Mouse (Mus musculus) lung, embryonic 15.5 days (tissue): ENCODE results near the gene Fbxo7. TPM values are rescaled to one million over a fixed set of nuclear protein-coding genes. Genes with fewer than 3 reads are reported as not detected.

Source experiments
- ATAC-seq: fragments of 200-750 bp; cut with Nextera tagmentation; 2 replicates; pipeline ENCODE4 v1.8.0; 2017; ENCODE audit warnings: moderate number of reproducible peaks, borderline replicate concordance; ENCODE audit not compliant: low FRiP score, low TSS enrichment; ENCODE audit errors: extremely low read depth
- H3K27ac ChIP-seq: fragments of 300-500 bp; sonication (generic); 2 replicates; pipeline ENCODE4 v1.5.1; 2015; ENCODE audit warnings: moderate library complexity, mild to moderate bottlenecking, inconsistent platforms
- H3K27me3 ChIP-seq: fragments of 300-500 bp; sonication (generic); 2 replicates; pipeline ENCODE4 v1.6.1; 2015; ENCODE audit warnings: inconsistent platforms
- H3K36me3 ChIP-seq: fragments of 300-500 bp; sonication (generic); 2 replicates; pipeline ENCODE4 v1.6.1; 2015; ENCODE audit warnings: inconsistent platforms
- H3K4me1 ChIP-seq: fragments of 300-500 bp; sonication (generic); 2 replicates; pipeline ENCODE4 v1.6.1; 2015; ENCODE audit warnings: inconsistent platforms
- H3K4me2 ChIP-seq: fragments of 300-500 bp; sonication (generic); 2 replicates; pipeline ENCODE4 v1.6.1; 2015; ENCODE audit warnings: inconsistent platforms, mild to moderate bottlenecking, moderate library complexity
- H3K4me3 ChIP-seq: fragments of 300-500 bp; sonication (generic); 2 replicates; pipeline ENCODE4 v1.5.1; 2015; ENCODE audit warnings: mild to moderate bottlenecking, inconsistent platforms
- H3K9ac ChIP-seq: fragments of 300-500 bp; sonication (generic); 2 replicates; pipeline ENCODE4 v1.6.1; 2015; ENCODE audit warnings: inconsistent platforms
- H3K9me3 ChIP-seq: fragments of 300-500 bp; sonication (generic); 2 replicates; pipeline ENCODE4 v1.6.1; 2016; ENCODE audit warnings: inconsistent platforms
- WGBS: fragments of 180-500 bp; shearing (Covaris S2); methylation state at CpG from one replicate; pipeline ENCODE4 v1.1.7; 2015; 5-methylcytosine and 5-hydroxymethylcytosine counted together
- polyA plus RNA-seq: library from polyadenylated mRNA; unstranded; fragments of >200 nt; fragmentation: Nextera tagmentation; extraction: Ambion mirVana; gene quantifications from 2 replicates; pipeline ENCODE4 v1.2.1, GENCODE M21; 2015

Gene Fbxo7
- polyA plus RNA-seq, 1 experiment from 2014 or later: 22.9 TPM

DNA sequence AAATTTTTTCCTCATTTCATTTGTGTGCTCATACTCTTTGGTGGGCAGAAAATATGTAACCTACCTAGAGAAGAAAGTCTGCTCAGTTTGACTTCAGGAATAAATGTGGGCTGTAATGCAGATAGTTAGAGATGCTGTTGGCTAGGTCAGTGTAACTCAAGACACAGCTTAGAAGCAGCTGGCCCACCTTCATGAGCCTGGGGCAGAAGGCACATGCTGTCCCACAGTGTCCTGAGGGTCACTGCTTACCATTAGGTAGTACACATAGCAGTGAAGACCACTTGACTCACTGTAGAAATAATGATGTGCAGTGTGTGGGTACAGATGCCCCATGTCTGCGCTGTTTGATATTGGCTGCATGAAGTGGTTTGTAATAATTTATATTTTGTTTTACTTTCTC, 24.6 kb downstream of the Fbxo7 start:
- Histone ChIP-seq H3K36me3 (0 out of 2 replicates have a peak, but pooled peaks cover 3% of the 10 kb centered on the region), H3K27ac (no peak overlapping the region), H3K4me3 (no peak overlapping the region), H3K9me3 (no peaks in the 10 kb centered on the region), H3K4me2 (no peak overlapping the region), H3K9ac (no peak overlapping the region), H3K27me3 (no peaks in the 10 kb centered on the region), H3K4me1 (no peaks in the 10 kb centered on the region)
- WGBS: 89% methylated on average over 1 of the region's 1 CpGs
- no peak for ATAC-seq

DNA sequence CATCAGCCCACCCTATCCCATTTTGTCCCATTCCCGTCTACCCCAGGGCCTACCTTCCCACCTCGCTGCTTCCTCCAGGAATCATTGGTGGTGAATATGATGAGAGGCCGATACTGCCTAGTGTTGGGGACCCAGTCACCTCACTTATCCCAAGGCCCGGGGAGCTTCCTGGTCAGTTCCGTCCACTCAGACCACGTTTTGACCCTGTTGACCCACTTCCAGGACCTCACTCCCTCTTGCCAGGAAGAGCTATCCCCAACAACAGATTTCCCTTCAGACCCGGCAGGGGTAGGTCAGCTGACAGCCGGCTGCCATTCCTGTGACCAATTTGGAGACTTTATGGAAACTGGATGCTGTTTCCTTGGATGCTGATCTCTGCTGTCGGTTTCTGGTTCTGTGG, 26.0 kb downstream of the Fbxo7 start:
- Histone ChIP-seq H3K4me2 (no peak overlapping the region), H3K4me3 (no peak overlapping the region), H3K9me3 (no peaks in the 10 kb centered on the region), H3K9ac (no peak overlapping the region), H3K27ac (no peak overlapping the region), H3K4me1 (no peaks in the 10 kb centered on the region), H3K27me3 (no peaks in the 10 kb centered on the region), H3K36me3 (0 out of 2 replicates have a peak, but pooled peaks cover 3% of the 10 kb centered on the region)
- WGBS: 90% methylated on average over 9 of the region's 9 CpGs
- no peak for ATAC-seq

DNA sequence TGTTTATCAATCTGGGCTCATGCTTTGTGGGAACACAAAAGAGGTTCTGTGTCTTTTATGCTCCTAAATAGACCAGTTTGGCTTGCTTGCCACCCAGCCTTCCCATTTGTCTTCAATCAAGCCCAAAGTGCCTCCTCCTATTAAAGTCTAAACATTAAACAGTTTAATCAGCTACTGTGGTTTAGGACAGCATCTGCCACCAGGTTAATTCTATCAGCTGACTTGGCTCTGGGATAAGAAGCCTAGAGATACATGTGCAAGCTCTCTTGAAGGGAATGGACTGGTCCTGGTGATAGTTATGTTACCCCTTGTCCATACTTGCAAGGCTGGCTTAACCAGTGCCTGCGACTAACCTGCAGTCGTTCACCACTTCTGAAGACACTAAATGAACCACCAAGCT, 28.8 kb downstream of the Fbxo7 start:
- no peaks in the 10 kb centered on the region for H3K27me3 ChIP-seq

GRCm38 (mm10) chr10:86052818-86053522, 31.2 kb downstream of the Fbxo7 start:
- Histone ChIP-seq H3K27ac (no peak overlapping the region), H3K36me3 (no peaks in the 10 kb centered on the region), H3K9ac (no peak overlapping the region), H3K9me3 (0 out of 2 replicates have a peak, but pooled peaks cover 4% of the 10 kb centered on the region), H3K4me1 (peaks cover 5% of the 10 kb centered on the region; the same call in 1 of the 2 replicates), H3K4me3 (no peak overlapping the region), H3K27me3 (no peaks in the 10 kb centered on the region), H3K4me2 (no peak overlapping the region)
- WGBS: 72% methylated on average over 10 of the region's 10 CpGs
- ATAC-seq: no peak

More for the DNA sequence above, 28.8 kb downstream of the Fbxo7 start:
- no peak for ATAC-seq
- WGBS: 77% methylated on average over 2 of the region's 2 CpGs
- no peaks in the 10 kb centered on the region for H3K4me1 ChIP-seq
- no peak overlapping the region for H3K4me3 ChIP-seq
- H3K36me3 ChIP-seq: 0 out of 2 replicates have a peak, but pooled peaks cover 3% of the 10 kb centered on the region
- H3K27ac ChIP-seq: no peak overlapping the region
- no peaks in the 10 kb centered on the region for H3K9me3 ChIP-seq
- no peak overlapping the region for H3K4me2 ChIP-seq
- H3K9ac ChIP-seq: no peak overlapping the region

- no peak overlapping the region for H3K27ac ChIP-seq
- peak; percentile 57; the same call in 1 of the 2 replicates for ATAC-seq
- 0 out of 2 replicates have a peak, but pooled peaks cover 4% of the 10 kb centered on the region for H3K9me3 ChIP-seq
- 75% methylated on average over 8 of the region's 8 CpGs for WGBS
- H3K4me2 ChIP-seq: no peak overlapping the region
- H3K36me3 ChIP-seq: no peaks in the 10 kb centered on the region
- peaks cover 5% of the 10 kb centered on the region; the same call in 1 of the 2 replicates for H3K4me1 ChIP-seq
- H3K9ac ChIP-seq: no peak overlapping the region
- no peak overlapping the region for H3K4me3 ChIP-seq
- no peaks in the 10 kb centered on the region for H3K27me3 ChIP-seq
Measured at GRCm38 (mm10) chr10:86056297-86056903, 34.6 kb downstream of the Fbxo7 start.

DNA sequence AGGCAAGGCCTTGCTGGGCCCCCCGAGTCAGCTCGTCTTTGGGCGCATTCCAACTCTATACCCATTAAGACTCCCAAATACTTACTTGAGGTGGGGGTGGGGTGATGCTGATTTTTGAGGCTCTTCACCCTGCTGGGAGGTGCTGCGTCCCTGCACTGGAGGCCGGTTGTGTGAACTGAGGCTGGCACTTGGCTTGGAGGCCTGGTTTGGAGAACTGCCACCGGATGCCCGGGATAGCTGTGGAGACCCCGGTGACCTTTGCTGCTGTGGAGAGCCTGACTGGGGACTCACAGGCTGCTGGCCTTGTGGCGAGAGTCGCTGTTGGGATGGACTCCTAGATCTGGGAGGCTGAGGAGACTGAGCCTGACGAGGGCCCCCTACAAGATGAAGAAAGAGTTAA, 35.5 kb downstream of the Fbxo7 start:
- ATAC-seq: no peak

DNA sequence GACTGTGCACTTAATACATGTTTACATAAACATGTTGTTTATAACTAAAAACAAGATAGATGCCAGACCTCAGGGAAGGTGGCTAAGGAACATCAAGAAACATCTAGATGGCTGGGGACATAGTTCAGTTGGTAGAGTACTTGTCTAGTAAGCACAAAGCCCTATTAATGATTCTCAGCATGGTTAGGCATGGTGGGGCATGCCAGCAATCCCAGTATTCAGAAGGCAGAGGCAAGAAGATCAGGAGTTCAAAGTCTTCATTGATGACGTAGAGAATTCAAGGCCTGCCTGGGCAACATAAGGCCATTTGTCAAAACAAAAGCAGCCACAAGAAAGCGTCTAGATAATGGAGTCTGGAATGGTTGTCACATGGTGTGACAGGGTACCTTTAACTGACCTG, 35.9 kb downstream of the Fbxo7 start:
- H3K9ac ChIP-seq: no peak overlapping the region
- H3K36me3 ChIP-seq: no peaks in the 10 kb centered on the region
- 50% methylated on average over 2 of the region's 2 CpGs for WGBS
- 0 out of 2 replicates have a peak, but pooled peaks cover 4% of the 10 kb centered on the region for H3K9me3 ChIP-seq
- ATAC-seq: no peak
- no peak overlapping the region for H3K4me3 ChIP-seq
- H3K4me2 ChIP-seq: no peak overlapping the region
- H3K4me1 ChIP-seq: peaks cover 5% of the 10 kb centered on the region; the same call in 1 of the 2 replicates
- no peaks in the 10 kb centered on the region for H3K27me3 ChIP-seq
- H3K27ac ChIP-seq: no peak overlapping the region

More for the DNA sequence above, 35.5 kb downstream of the Fbxo7 start:
- Histone ChIP-seq H3K27ac (no peak overlapping the region), H3K4me1 (peaks cover 5% of the 10 kb centered on the region; the same call in 1 of the 2 replicates), H3K36me3 (no peaks in the 10 kb centered on the region), H3K4me2 (no peak overlapping the region), H3K9ac (no peak overlapping the region), H3K27me3 (no peaks in the 10 kb centered on the region), H3K4me3 (no peak overlapping the region), H3K9me3 (0 out of 2 replicates have a peak, but pooled peaks cover 4% of the 10 kb centered on the region)
- WGBS: 72% methylated on average over 11 of the region's 11 CpGs

GRCm38 (mm10) chr10:86060267-86060666, 38.5 kb downstream of the Fbxo7 start:
- no peak overlapping the region for H3K9ac ChIP-seq
- H3K9me3 ChIP-seq: 0 out of 2 replicates have a peak, but pooled peaks cover 4% of the 10 kb centered on the region
- H3K36me3 ChIP-seq: no peaks in the 10 kb centered on the region
- WGBS: 63% methylated on average over 3 of the region's 3 CpGs
- no peak overlapping the region for H3K4me2 ChIP-seq
- H3K4me3 ChIP-seq: no peak overlapping the region
- H3K4me1 ChIP-seq: peaks cover 13% of the 10 kb centered on the region
- ATAC-seq: no peak
- H3K27me3 ChIP-seq: no peaks in the 10 kb centered on the region
- H3K27ac ChIP-seq: no peak overlapping the region

GRCm38 (mm10) chr10:86062261-86063017, 40.7 kb downstream of the Fbxo7 start:
- Histone ChIP-seq H3K4me2 (no peak overlapping the region), H3K36me3 (no peaks in the 10 kb centered on the region), H3K9me3 (no peaks in the 10 kb centered on the region), H3K4me3 (no peak overlapping the region), H3K27ac (no peak overlapping the region), H3K27me3 (no peaks in the 10 kb centered on the region), H3K9ac (no peak overlapping the region), H3K4me1 (peaks cover 11% of the 10 kb centered on the region)
- 46% methylated on average over 5 of the region's 5 CpGs for WGBS
- no peak for ATAC-seq

GRCm38 (mm10) chr10:86063018-86063384, 41.2 kb downstream of the Fbxo7 start:
- 94% methylated on average over 8 of the region's 8 CpGs for WGBS
- H3K4me2 ChIP-seq: no peak overlapping the region
- H3K27me3 ChIP-seq: no peaks in the 10 kb centered on the region
- no peak overlapping the region for H3K9ac ChIP-seq
- H3K4me1 ChIP-seq: peaks cover 9% of the 10 kb centered on the region
- H3K27ac ChIP-seq: no peak overlapping the region
- H3K4me3 ChIP-seq: no peak overlapping the region
- no peaks in the 10 kb centered on the region for H3K36me3 ChIP-seq
- ATAC-seq: no peak
- H3K9me3 ChIP-seq: no peaks in the 10 kb centered on the region

DNA sequence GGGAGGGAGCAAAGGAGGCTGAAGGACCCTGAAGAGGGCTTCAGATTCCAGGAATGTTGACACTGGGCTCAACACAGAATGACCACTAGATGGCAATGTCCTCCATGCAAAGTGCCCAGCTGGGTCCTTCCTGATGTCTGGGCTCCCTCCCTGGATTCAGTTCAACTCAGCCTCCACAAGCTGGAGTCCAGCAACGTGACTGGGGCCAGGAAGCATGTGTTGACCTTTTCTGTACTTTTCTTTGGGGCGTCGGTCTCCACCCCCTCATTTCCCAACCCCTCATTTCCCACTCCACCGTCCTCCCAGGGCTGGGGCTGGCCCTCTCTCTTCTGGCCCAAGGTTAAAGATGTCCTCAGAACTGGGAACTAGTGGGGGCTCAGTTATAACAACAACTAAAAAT, 43.2 kb downstream of the Fbxo7 start:
- H3K36me3 ChIP-seq: no peaks in the 10 kb centered on the region
- 2% methylated on average over 4 of the region's 4 CpGs for WGBS
- H3K9ac ChIP-seq: no peak overlapping the region
- H3K27ac ChIP-seq: no peak overlapping the region
- peaks cover 9% of the 10 kb centered on the region for H3K4me1 ChIP-seq
- no peaks in the 10 kb centered on the region for H3K9me3 ChIP-seq
- H3K27me3 ChIP-seq: no peaks in the 10 kb centered on the region
- no peak overlapping the region for H3K4me3 ChIP-seq
- H3K4me2 ChIP-seq: no peak overlapping the region
- peak; percentile 87 for ATAC-seq

GRCm38 (mm10) chr10:86065661-86066060, 43.9 kb downstream of the Fbxo7 start:
- no peak overlapping the region for H3K27ac ChIP-seq
- H3K9me3 ChIP-seq: no peaks in the 10 kb centered on the region
- H3K4me1 ChIP-seq: peaks cover 9% of the 10 kb centered on the region
- H3K4me2 ChIP-seq: no peak overlapping the region
- WGBS: 86% methylated on average over 1 of the region's 1 CpGs
- no peaks in the 10 kb centered on the region for H3K36me3 ChIP-seq
- ATAC-seq: no peak
- no peaks in the 10 kb centered on the region for H3K27me3 ChIP-seq
- H3K9ac ChIP-seq: no peak overlapping the region
- no peak overlapping the region for H3K4me3 ChIP-seq
